Mouse (Mus musculus) liver, postnatal 0 days (tissue): Measurements from ENCODE around the gene Meaf6.

Experiments
- CTCF ChIP-seq: sonication (generic); IDR thresholded peaks from 2 replicates; pipeline ENCODE4 v1.5.1; 2016; ENCODE audit warnings: antibody characterized with exemption, low read depth
- EP300 ChIP-seq: IDR thresholded peaks from 2 replicates; pipeline ENCODE4 v1.6.1; 2016; ENCODE audit warnings: antibody characterized with exemption, low read depth, mild to moderate bottlenecking

DNA sequence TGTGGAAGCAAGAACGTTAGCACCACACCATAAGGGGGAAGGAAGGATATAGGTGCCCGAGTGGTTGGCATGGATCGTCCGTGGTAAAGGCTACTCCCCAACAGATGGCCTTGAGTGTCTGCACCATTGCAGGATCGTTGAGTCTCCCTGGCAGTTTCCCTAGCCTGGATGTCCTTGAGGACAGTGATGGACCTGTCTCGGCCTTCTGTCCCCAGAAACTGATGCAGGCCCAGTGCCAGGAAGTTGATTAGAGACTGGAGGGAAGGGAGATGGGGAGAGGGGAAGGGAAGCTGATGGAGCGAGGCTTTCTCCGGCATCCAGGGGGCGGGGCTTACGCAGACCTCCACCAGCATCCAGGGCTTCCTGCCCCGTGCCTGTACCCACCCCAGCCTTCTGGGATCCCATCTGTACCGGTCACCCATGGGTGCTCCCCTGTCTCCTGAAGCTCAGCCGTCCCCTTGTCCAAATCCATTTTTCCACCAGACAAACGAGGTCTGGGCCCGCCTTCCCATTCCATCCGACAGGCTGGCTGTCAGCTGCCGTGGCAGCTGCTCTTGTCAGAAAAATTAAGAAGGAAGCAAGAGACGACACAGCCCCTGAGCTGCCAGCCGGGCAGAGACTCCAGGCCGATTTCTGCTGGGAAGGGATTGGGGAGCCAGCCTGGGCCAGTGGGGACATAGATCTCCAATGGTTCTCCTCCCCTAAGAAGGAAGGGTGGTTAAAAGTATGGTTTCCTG, 73.8 kb downstream of the Meaf6 start:
- TF ChIP-seq CTCF: no peak
- no peak for TF ChIP-seq EP300
